Mouse (Mus musculus): ENCODE data around the gene Fgfr2.

DNA sequence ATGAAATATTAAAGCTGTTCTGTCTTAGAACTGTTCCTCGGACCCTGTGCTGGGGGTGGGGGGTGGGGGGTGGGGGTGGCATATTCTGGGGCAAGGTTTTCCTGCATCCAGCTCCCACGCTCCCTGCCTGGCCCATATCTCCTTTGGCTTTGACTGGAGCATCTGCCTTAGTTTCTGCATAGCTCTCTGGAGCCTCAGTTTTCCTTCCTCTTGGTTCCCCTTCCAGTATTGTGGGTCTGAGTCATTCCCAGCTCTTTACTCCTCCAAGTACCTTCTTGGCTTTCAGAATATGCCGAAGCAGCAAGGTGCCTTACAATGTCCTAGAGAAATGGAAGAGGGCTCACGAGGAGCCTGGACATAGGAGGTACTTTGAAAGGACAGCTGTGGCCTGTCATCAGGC, 2312.9 kb downstream of the Fgfr2 start:
- TF ChIP-seq CTCF (IDR thresholded peaks at IDR 0.05; ENCODE audit: insufficient read depth, low read length): no peak
- TF ChIP-seq POLR2A (IDR thresholded peaks at IDR 0.05; ENCODE audit: borderline replicate concordance, extremely low read depth, low read depth, low read length): no peak
